Mouse (Mus musculus): ENCODE measurements around the gene Tacstd2. TPM values are rescaled to one million over a fixed set of nuclear protein-coding genes. Genes with fewer than 3 reads are reported as not detected.

The Tacstd2 gene
- polyA plus RNA-seq, 1 experiment from 2014 or later, result 6.3 TPM

GRCm38 (mm10) chr6:67491755-67492154 lies 43.8 kb downstream of the Tacstd2 start, which contains the start of gene Il23r:
Gene Il23r, minus strand, starts transcription at chr6:67491855.
- H3K36me3 ChIP-seq, result no peaks in the 10 kb centered on the region
- H3K27me3 ChIP-seq (ENCODE audit: insufficient read depth, poor library complexity, severe bottlenecking), result no peaks in the 10 kb centered on the region
- no peak within 1 kb of the TSS for H3K27ac ChIP-seq
- DNase-seq (ENCODE audit: low spot score), result no peak
- 72% methylated on average over 2 of the region's 2 CpGs for WGBS
- no peaks in the 10 kb centered on the region for H3K4me1 ChIP-seq
- no peak within 1 kb of the TSS for H3K4me3 ChIP-seq
- no peaks in the 10 kb centered on the region for H3K9me3 ChIP-seq

Other genes with a start within 250 kb of the Tacstd2 start
- 0.05 TPM in 1 of 2 replicates, not detected in the other for gene Il12rb2, start 159.6 kb downstream of the Tacstd2 start, polyA plus RNA-seq (2016; fragmentation: Nextera tagmentation; extraction: Ambion mirVana)
- not detected in 2 replicates for gene Il23r, start 43.9 kb downstream of the Tacstd2 start, polyA plus RNA-seq (2016; fragmentation: Nextera tagmentation; extraction: Ambion mirVana)

Data from heart, embryonic 10.5 days (tissue).